Mouse (Mus musculus) kidney, postnatal 0 days (tissue): ENCODE measurements around the gene Nup93. TPM values are rescaled to one million over a fixed set of nuclear protein-coding genes. Genes with fewer than 3 reads are reported as not detected.
A peak's percentile ranks its signal among the peaks of the same experiment; 100 is the strongest.
"Not testable (repeated sequence)": the region's sequence is repeated elsewhere in the genome, so short reads cannot be mapped to it uniquely, and the experiment has no call there.

Experiments used
- ATAC-seq: fragments of 200-750 bp; cut with Nextera tagmentation; replicated peaks from 2 replicates; pipeline ENCODE4 v1.8.0; 2017; ENCODE audit warnings: low read depth, moderate number of reproducible peaks, moderate TSS enrichment, moderate library complexity; ENCODE audit not compliant: low FRiP score
- DNase-seq: peaks from one replicate; pipeline ENCODE4 v3.0.0-alpha.2; 2016; ENCODE audit warnings: low spot score
- H3K27ac ChIP-seq: fragments of 300-500 bp; sonication (generic); 2 replicates; pipeline ENCODE4 v1.5.1; 2014; ENCODE audit warnings: mild to moderate bottlenecking
- H3K27me3 ChIP-seq: fragments of 300-500 bp; sonication (generic); 2 replicates; pipeline ENCODE4 v1.6.1; 2014; ENCODE audit warnings: low read length, mixed read lengths; ENCODE audit not compliant: insufficient read depth
- H3K36me3 ChIP-seq: fragments of 300-500 bp; sonication (generic); 2 replicates; pipeline ENCODE4 v1.6.1; 2014; ENCODE audit warnings: low read length, mixed read lengths; ENCODE audit not compliant: insufficient read depth
- H3K4me1 ChIP-seq: fragments of 300-500 bp; sonication (generic); replicated peaks from 2 replicates; pipeline ENCODE4 v1.6.1; 2014; ENCODE audit warnings: antibody characterized with exemption, low read length, mixed read lengths; ENCODE audit not compliant: insufficient read depth
- H3K4me2 ChIP-seq: fragments of 300-500 bp; sonication (generic); 2 replicates; pipeline ENCODE4 v1.6.1; 2014; ENCODE audit warnings: mild to moderate bottlenecking, low read length, moderate library complexity, mixed read lengths
- H3K4me3 ChIP-seq: fragments of 300-500 bp; sonication (generic); replicated peaks from 2 replicates; pipeline ENCODE4 v1.5.1; 2014; ENCODE audit warnings: low read depth, low read length
- H3K9ac ChIP-seq: fragments of 300-500 bp; sonication (generic); 2 replicates; pipeline ENCODE4 v1.6.1; 2014; ENCODE audit warnings: low read depth, low read length
- H3K9me3 ChIP-seq: fragments of 300-500 bp; sonication (generic); replicated peaks from 2 replicates; pipeline ENCODE4 v1.6.1; 2016; ENCODE audit warnings: low read length, inconsistent platforms, mixed read lengths
- CTCF ChIP-seq: IDR thresholded peaks from 2 replicates; pipeline ENCODE4 v1.5.1; 2016; ENCODE audit warnings: antibody characterized with exemption, low read depth, mild to moderate bottlenecking, moderate library complexity
- WGBS: fragments of 180-500 bp; shearing (Covaris S2); extraction: QIAGEN DNeasy Blood & Tissue Kit; methylation state at CpG from one replicate; pipeline ENCODE4 v1.1.7; 2014; 5-methylcytosine and 5-hydroxymethylcytosine counted together
- polyA plus RNA-seq: library from polyadenylated mRNA; unstranded; fragments of >200 nt; fragmentation: Nextera tagmentation; extraction: Ambion mirVana; gene quantifications from 2 replicates; pipeline ENCODE4 v1.2.1, GENCODE M21; 2015

Nup93 gene
- 45.0 and 53.6 TPM in 2 replicates for polyA plus RNA-seq

DNA sequence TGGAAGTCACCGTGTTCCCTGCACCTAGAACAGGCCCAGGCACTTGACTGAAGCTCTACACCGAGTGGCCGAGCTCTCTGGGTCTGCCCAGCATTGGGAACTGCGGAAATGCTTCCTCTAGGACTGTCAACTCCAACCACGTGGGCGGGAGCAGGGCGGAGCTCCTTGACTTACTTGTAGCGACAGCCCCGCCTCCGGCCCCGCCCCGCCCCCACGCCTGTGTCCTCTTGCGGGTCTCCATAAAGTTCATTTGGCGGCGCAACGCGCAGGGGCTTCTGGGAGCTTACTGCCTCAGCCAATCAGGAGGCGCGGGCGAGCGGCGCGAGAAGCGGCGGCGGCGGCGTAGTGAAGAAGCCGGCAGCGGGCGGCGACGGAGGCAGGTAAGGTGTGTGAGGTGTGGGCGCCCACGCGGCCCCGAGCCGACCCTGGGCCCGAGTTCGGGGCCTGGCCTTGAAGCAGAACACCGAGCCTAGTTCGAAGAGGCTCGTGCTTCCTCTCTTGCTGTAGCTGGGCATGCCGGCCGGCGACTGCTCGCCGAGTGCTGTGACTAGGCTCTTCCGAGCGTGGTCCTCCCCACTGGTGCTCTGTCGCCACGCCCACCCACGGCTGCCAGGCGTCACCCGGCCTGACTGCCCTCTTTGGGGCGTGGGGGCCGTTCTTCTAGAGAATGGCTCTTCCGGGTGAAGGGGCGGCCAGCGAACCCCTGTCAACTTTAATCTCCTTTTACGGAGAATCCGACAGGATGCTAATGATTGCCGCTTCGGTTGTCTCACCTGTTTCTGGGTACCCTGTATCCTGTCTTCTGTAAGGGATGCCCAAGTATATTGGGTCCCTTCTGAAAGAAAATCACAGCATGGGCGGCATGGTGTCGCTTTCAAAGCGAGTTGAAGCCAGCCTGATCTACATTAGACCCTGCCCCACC, at the start of gene Nup93:
Nup93 (plus strand) TSS at position 313 of the 922 bp plus-strand sequence.
- Histone ChIP-seq H3K36me3 (no peaks in the 10 kb centered on the region), H3K4me2 (peak within 1 kb of the TSS; percentile 63), H3K27ac (peak within 1 kb of the TSS; percentile 37; the same call in 1 of the 2 replicates), H3K27me3 (no peaks in the 10 kb centered on the region), H3K9ac (peak within 1 kb of the TSS; percentile 64), H3K4me1 (no peaks in the 10 kb centered on the region), H3K9me3 (no peaks in the 10 kb centered on the region), H3K4me3 (peak within 1 kb of the TSS; percentile 53)
- no peak for TF ChIP-seq CTCF
- WGBS: under 1% methylated on average over 68 of the region's 68 CpGs
- DNase-seq: peak; percentile 98
- ATAC-seq: peak; percentile 96

DNA sequence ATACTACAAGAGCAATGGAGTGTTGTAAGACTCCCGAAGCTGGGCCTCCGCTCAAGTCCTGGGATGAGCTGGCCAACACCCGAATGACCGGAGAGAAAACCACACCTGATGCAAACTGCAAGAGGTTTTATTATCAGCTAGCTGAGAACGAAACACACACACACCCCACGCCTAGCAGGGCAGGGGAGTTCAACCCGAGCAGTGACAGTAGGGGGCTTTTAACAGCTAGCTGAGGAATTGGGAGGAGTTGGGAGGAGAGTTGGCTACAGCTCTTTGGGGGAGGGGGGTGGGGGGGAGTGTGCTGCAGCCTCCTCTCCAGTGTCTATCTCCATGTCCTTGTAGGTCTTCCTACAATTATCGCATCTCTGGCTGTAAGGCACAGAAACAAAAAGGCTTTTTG, 48.6 kb upstream of the Nup93 start:
- not testable (repeated sequence) for H3K4me1 ChIP-seq, H3K9me3 ChIP-seq, H3K36me3 ChIP-seq, ATAC-seq, DNase-seq, H3K4me2 ChIP-seq, H3K4me3 ChIP-seq, H3K27ac ChIP-seq, H3K27me3 ChIP-seq, H3K9ac ChIP-seq
- 70% methylated on average over 8 of the region's 8 CpGs for WGBS

DNA sequence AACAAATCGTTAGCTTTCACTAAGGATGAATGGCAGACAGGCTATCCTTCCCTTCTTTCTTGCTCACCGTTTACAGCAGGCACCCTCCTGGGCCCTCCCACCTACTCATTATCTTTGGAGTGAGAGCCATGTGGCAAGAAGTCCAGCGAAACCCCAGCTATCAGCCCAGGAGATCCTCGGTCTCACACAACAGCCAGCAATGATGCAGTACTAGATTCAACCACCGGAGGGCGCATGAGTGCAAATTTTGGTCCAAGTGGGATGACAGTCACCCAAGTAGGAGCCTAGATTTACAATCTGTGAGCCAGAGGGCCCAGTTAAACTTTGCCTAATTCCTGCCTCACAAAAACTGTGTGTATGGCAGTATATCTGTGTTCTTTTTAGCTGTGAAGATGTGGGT, 47.1 kb upstream of the Nup93 start:
- Histone ChIP-seq H3K4me3 (no peak overlapping the region), H3K27ac (no peak overlapping the region), H3K4me1 (peaks cover 12% of the 10 kb centered on the region), H3K9ac (peak overlapping the region; percentile 24; the same call in 1 of the 2 replicates), H3K27me3 (no peaks in the 10 kb centered on the region), H3K9me3 (no peaks in the 10 kb centered on the region), H3K4me2 (no peak overlapping the region), H3K36me3 (no peaks in the 10 kb centered on the region)
- 3% methylated on average over 6 of the region's 6 CpGs for WGBS
- DNase-seq (peak; percentile 85), ATAC-seq (peak; percentile 63; the same call in 1 of the 2 replicates)
- peak; percentile 97 for TF ChIP-seq CTCF

DNA sequence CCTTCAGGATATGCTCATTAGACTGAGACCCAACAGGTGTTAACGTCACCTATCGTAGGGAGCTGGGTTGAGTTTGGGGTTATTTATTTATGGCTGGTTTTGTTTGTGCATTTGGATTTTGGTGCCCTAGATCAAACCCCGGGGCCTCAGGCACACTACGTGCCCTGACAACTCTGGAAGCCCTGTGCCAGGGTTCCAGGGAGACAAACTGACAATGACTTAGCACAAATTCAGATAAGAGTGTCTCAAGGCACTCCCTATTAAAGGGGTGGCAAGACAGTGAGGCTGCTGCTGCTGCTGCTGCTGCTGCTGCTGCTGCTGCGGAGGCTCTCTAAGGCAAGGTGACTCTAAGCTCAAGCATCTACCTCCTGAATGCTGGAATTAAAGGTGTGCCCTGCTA, 44.8 kb upstream of the Nup93 start:
- no peak for DNase-seq
- no peak overlapping the region for H3K4me2 ChIP-seq
- no peak overlapping the region for H3K9ac ChIP-seq
- ATAC-seq: no peak
- H3K4me1 ChIP-seq: peaks cover 12% of the 10 kb centered on the region
- H3K27ac ChIP-seq: no peak overlapping the region
- H3K4me3 ChIP-seq: no peak overlapping the region
- TF ChIP-seq CTCF: no peak
- no peaks in the 10 kb centered on the region for H3K27me3 ChIP-seq
- H3K36me3 ChIP-seq: no peaks in the 10 kb centered on the region
- no peaks in the 10 kb centered on the region for H3K9me3 ChIP-seq
- WGBS: 89% methylated on average over 5 of the region's 5 CpGs

DNA sequence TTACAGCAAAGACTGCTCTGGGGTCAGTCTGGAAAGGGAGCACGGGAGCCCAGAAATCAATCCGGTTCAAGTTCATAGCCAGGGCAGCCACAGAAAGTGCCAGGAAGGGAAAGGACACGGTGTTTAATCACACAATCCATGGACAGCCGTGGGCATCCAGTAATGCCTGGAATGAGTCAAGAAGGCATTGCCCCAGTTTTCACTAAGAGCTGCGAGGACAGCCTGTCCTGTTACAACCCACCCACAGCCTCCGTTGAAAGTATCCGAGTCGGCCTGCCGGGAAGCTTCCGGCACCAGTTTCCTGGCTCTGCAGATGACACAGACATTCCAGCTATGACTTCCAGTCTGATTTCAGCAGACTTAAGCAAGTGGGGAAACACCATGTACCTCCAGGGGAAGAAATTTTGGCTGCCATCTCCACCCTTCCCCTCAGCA, 43.0 kb upstream of the Nup93 start:
- no peak for ATAC-seq
- no peak for TF ChIP-seq CTCF
- no peak overlapping the region for H3K9ac ChIP-seq
- DNase-seq: peak; percentile 66
- H3K27me3 ChIP-seq: no peaks in the 10 kb centered on the region
- H3K4me1 ChIP-seq: peaks cover 12% of the 10 kb centered on the region
- no peak overlapping the region for H3K4me3 ChIP-seq
- H3K36me3 ChIP-seq: no peaks in the 10 kb centered on the region
- WGBS: 24% methylated on average over 10 of the region's 10 CpGs
- no peaks in the 10 kb centered on the region for H3K9me3 ChIP-seq
- peak overlapping the region; percentile 0; the same call in 1 of the 2 replicates for H3K27ac ChIP-seq
- H3K4me2 ChIP-seq: peak overlapping the region; percentile 77

DNA sequence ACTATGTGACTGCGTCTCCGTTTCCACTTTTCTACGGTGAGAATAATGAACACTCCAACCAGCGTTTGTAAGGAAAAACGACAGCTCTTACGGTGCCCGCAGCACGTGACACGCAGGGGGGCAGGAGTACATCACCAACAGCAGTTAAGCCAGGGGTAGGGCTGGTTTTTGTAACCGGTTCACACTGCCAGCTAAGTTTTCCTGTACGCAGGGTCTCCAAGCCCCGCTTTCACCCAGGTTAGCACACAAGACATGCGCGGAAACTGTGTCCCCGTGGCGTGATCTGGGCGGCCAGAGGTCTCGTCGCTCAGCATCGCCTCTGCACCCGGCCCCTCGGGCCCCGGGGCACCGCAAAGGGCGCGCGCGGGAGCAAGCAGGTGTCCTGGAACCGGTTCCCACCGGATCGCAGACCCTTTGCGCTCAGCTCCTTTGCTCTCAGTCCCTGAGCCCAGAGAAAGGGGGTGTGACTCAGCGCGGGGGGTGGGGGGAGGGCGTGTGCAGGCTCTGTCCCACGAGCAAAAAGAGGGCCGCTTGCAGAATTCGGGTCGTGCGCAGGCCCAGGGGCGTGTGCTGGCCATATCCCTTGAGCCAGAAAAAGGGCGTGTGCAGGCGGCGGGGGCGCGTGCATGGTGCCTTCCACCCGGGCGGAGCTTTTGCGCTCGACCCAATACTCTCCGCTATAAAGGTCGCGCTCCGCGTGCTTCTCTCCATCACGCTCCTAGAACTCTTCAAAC, 42.1 kb upstream of the Nup93 start, which contains the start of gene Mt2:
Mt2 (plus strand) TSS at position 590 of the 734 bp plus-strand sequence.
- H3K9me3 ChIP-seq: no peaks in the 10 kb centered on the region
- under 1% methylated on average over 54 of the region's 56 CpGs for WGBS
- no peaks in the 10 kb centered on the region for H3K36me3 ChIP-seq
- peak; percentile 79 for ATAC-seq
- H3K27me3 ChIP-seq: no peaks in the 10 kb centered on the region
- H3K27ac ChIP-seq: peak within 1 kb of the TSS; percentile 10
- H3K9ac ChIP-seq: peak within 1 kb of the TSS; percentile 6
- H3K4me3 ChIP-seq: peak within 1 kb of the TSS; percentile 23
- peak; percentile 70 for DNase-seq
- TF ChIP-seq CTCF: no peak
- H3K4me2 ChIP-seq: peak within 1 kb of the TSS; percentile 77
- H3K4me1 ChIP-seq: peaks cover 12% of the 10 kb centered on the region
